Mouse (Mus musculus): ENCODE data around the gene 4930447F04Rik.

4930447F04Rik gene

GRCm38 (mm10) chrX:66304124-66304523, at the start of gene 4930447F04Rik:
Gene 4930447F04Rik (minus strand): TSS chrX:66304224.
- DNase-seq = no peak
